Mouse (Mus musculus) limb, embryonic 13.5 days (tissue): ENCODE measurements around the gene Dohh. TPM values are rescaled to one million over a fixed set of nuclear protein-coding genes. Genes with fewer than 3 reads are reported as not detected.
A peak's percentile ranks its signal among the peaks of the same experiment; 100 is the strongest.

Experiments used
- ATAC-seq: fragments of 200-750 bp; cut with Nextera tagmentation; 2 replicates; pipeline ENCODE4 v1.8.0; 2017; ENCODE audit warnings: low read depth, moderate number of reproducible peaks, moderate TSS enrichment; ENCODE audit not compliant: low FRiP score
- H3K27ac ChIP-seq: fragments of 300-500 bp; sonication (generic); 2 replicates; pipeline ENCODE4 v1.5.1; 2015; ENCODE audit warnings: inconsistent platforms, mild to moderate bottlenecking, moderate library complexity
- H3K27me3 ChIP-seq: fragments of 300-500 bp; sonication (generic); 2 replicates; pipeline ENCODE4 v1.6.1; 2015; ENCODE audit warnings: mild to moderate bottlenecking, inconsistent platforms
- H3K36me3 ChIP-seq: fragments of 300-500 bp; sonication (generic); 2 replicates; pipeline ENCODE4 v1.6.1; 2015; ENCODE audit warnings: inconsistent platforms, mild to moderate bottlenecking, moderate library complexity
- H3K4me1 ChIP-seq: fragments of 300-500 bp; sonication (generic); 2 replicates; pipeline ENCODE4 v1.6.1; 2015; ENCODE audit warnings: inconsistent platforms
- H3K4me2 ChIP-seq: fragments of 300-500 bp; sonication (generic); replicated peaks from 2 replicates; pipeline ENCODE4 v1.6.1; 2015; ENCODE audit warnings: inconsistent platforms, mild to moderate bottlenecking, moderate library complexity
- H3K4me3 ChIP-seq: fragments of 300-500 bp; sonication (generic); 2 replicates; pipeline ENCODE4 v1.5.1; 2015; ENCODE audit warnings: moderate library complexity, mild to moderate bottlenecking, inconsistent platforms
- H3K9ac ChIP-seq: fragments of 300-500 bp; sonication (generic); 2 replicates; pipeline ENCODE4 v1.6.1; 2015; ENCODE audit warnings: mild to moderate bottlenecking, inconsistent platforms
- H3K9me3 ChIP-seq: fragments of 300-500 bp; sonication (generic); 2 replicates; pipeline ENCODE4 v1.6.1; 2016; ENCODE audit warnings: inconsistent platforms
- WGBS: fragments of 180-500 bp; shearing (Covaris S2); methylation state at CpG from one replicate; pipeline ENCODE4 v1.1.7; 2015; 5-methylcytosine and 5-hydroxymethylcytosine counted together
- polyA plus RNA-seq: library from polyadenylated mRNA; unstranded; fragments of >200 nt; fragmentation: Nextera tagmentation; extraction: Ambion mirVana; gene quantifications from 2 replicates; pipeline ENCODE4 v1.2.1, GENCODE M21; 2015

Dohh gene
- polyA plus RNA-seq, 1 experiment from 2014 or later, result 79.4 TPM

- 51% methylated on average over 11 of the region's 11 CpGs for WGBS
- H3K4me1 ChIP-seq, result peaks cover 59% of the 10 kb centered on the region
- no peaks in the 10 kb centered on the region for H3K27me3 ChIP-seq
- H3K9ac ChIP-seq, result 0 out of 2 replicates have a peak overlapping the region, but pooled peaks have one; percentile 65
- no peak overlapping the region for H3K4me2 ChIP-seq
- H3K9me3 ChIP-seq, result no peaks in the 10 kb centered on the region
- H3K4me3 ChIP-seq, result no peak overlapping the region
- ATAC-seq, result no peak
- 0 out of 2 replicates have a peak overlapping the region, but pooled peaks have one; percentile 91 for H3K27ac ChIP-seq
- H3K36me3 ChIP-seq, result peaks cover 34% of the 10 kb centered on the region
Measured at GRCm38 (mm10) chr10:81418216-81419070, 34.2 kb downstream of the Dohh start.

GRCm38 (mm10) chr10:81419111-81419928, 35.1 kb downstream of the Dohh start:
- no peak overlapping the region for H3K27ac ChIP-seq
- no peak overlapping the region for H3K9ac ChIP-seq
- H3K4me1 ChIP-seq, result peaks cover 57% of the 10 kb centered on the region
- no peaks in the 10 kb centered on the region for H3K9me3 ChIP-seq
- no peak overlapping the region for H3K4me3 ChIP-seq
- no peak for ATAC-seq
- H3K36me3 ChIP-seq, result peaks cover 34% of the 10 kb centered on the region
- 91% methylated on average over 10 of the region's 10 CpGs for WGBS
- peaks cover 5% of the 10 kb centered on the region; the same call in 1 of the 2 replicates for H3K27me3 ChIP-seq
- no peak overlapping the region for H3K4me2 ChIP-seq

- Histone ChIP-seq H3K4me3 (no peak overlapping the region), H3K27me3 (peaks cover 11% of the 10 kb centered on the region), H3K9ac (no peak overlapping the region), H3K9me3 (no peaks in the 10 kb centered on the region), H3K4me2 (no peak overlapping the region), H3K36me3 (peaks cover 28% of the 10 kb centered on the region), H3K4me1 (peaks cover 57% of the 10 kb centered on the region), H3K27ac (no peak overlapping the region)
- no peak for ATAC-seq
- WGBS, result 83% methylated on average over 40 of the region's 40 CpGs
Measured at GRCm38 (mm10) chr10:81420191-81420767, 36.1 kb downstream of the Dohh start.

GRCm38 (mm10) chr10:81421041-81421796, 37.0 kb downstream of the Dohh start:
- Histone ChIP-seq H3K27me3 (peaks cover 18% of the 10 kb centered on the region), H3K4me3 (no peak overlapping the region), H3K27ac (no peak overlapping the region), H3K9ac (no peak overlapping the region), H3K4me1 (peaks cover 55% of the 10 kb centered on the region), H3K36me3 (peaks cover 26% of the 10 kb centered on the region), H3K4me2 (no peak overlapping the region), H3K9me3 (no peaks in the 10 kb centered on the region)
- WGBS, result 73% methylated on average over 4 of the region's 4 CpGs
- no peak for ATAC-seq

GRCm38 (mm10) chr10:81421797-81422100, 37.5 kb downstream of the Dohh start:
- ATAC-seq, result no peak
- no peak overlapping the region for H3K4me3 ChIP-seq
- H3K9me3 ChIP-seq, result no peaks in the 10 kb centered on the region
- H3K36me3 ChIP-seq, result peaks cover 26% of the 10 kb centered on the region
- H3K27ac ChIP-seq, result no peak overlapping the region
- H3K9ac ChIP-seq, result no peak overlapping the region
- no peak overlapping the region for H3K4me2 ChIP-seq
- H3K4me1 ChIP-seq, result peaks cover 55% of the 10 kb centered on the region
- WGBS, result 77% methylated on average over 3 of the region's 5 CpGs
- peaks cover 20% of the 10 kb centered on the region for H3K27me3 ChIP-seq

GRCm38 (mm10) chr10:81422191-81422590, 38.0 kb downstream of the Dohh start:
- no peak overlapping the region for H3K27ac ChIP-seq
- WGBS, result 80% methylated on average over 6 of the region's 6 CpGs
- peaks cover 54% of the 10 kb centered on the region for H3K4me1 ChIP-seq
- H3K36me3 ChIP-seq, result peaks cover 26% of the 10 kb centered on the region
- no peaks in the 10 kb centered on the region for H3K9me3 ChIP-seq
- no peak overlapping the region for H3K9ac ChIP-seq
- no peak overlapping the region for H3K4me3 ChIP-seq
- no peak overlapping the region for H3K4me2 ChIP-seq
- no peak for ATAC-seq
- H3K27me3 ChIP-seq, result peaks cover 24% of the 10 kb centered on the region

- H3K27me3 ChIP-seq, result peaks cover 30% of the 10 kb centered on the region
- no peak overlapping the region for H3K4me3 ChIP-seq
- no peaks in the 10 kb centered on the region for H3K9me3 ChIP-seq
- 77% methylated on average over 3 of the region's 3 CpGs for WGBS
- ATAC-seq, result no peak
- H3K4me1 ChIP-seq, result peaks cover 52% of the 10 kb centered on the region
- H3K9ac ChIP-seq, result no peak overlapping the region
- H3K36me3 ChIP-seq, result peaks cover 26% of the 10 kb centered on the region
- H3K27ac ChIP-seq, result no peak overlapping the region
- no peak overlapping the region for H3K4me2 ChIP-seq
Measured at GRCm38 (mm10) chr10:81422661-81423217, 38.5 kb downstream of the Dohh start.

GRCm38 (mm10) chr10:81423476-81424245, 39.4 kb downstream of the Dohh start:
- H3K9me3 ChIP-seq, result no peaks in the 10 kb centered on the region
- peak overlapping the region; percentile 85 for H3K4me2 ChIP-seq
- no peak for ATAC-seq
- H3K36me3 ChIP-seq, result peaks cover 25% of the 10 kb centered on the region
- H3K4me1 ChIP-seq, result peaks cover 42% of the 10 kb centered on the region
- H3K27ac ChIP-seq, result peak overlapping the region; percentile 34; the same call in 1 of the 2 replicates
- WGBS, result 61% methylated on average over 4 of the region's 4 CpGs
- peak overlapping the region; percentile 68; the same call in 1 of the 2 replicates for H3K4me3 ChIP-seq
- peak overlapping the region; percentile 25 for H3K9ac ChIP-seq
- peaks cover 39% of the 10 kb centered on the region for H3K27me3 ChIP-seq

GRCm38 (mm10) chr10:81424246-81425051, 40.2 kb downstream of the Dohh start:
- Histone ChIP-seq H3K4me1 (peaks cover 35% of the 10 kb centered on the region), H3K4me3 (peak overlapping the region; percentile 68), H3K27me3 (peaks cover 45% of the 10 kb centered on the region), H3K9ac (peak overlapping the region; percentile 84), H3K36me3 (peaks cover 18% of the 10 kb centered on the region), H3K9me3 (no peaks in the 10 kb centered on the region), H3K27ac (peak overlapping the region; percentile 48; the same call in 1 of the 2 replicates), H3K4me2 (peak overlapping the region; percentile 85)
- no peak for ATAC-seq
- 3% methylated on average over 25 of the region's 25 CpGs for WGBS

- Histone ChIP-seq H3K9me3 (no peaks in the 10 kb centered on the region), H3K36me3 (peaks cover 9% of the 10 kb centered on the region), H3K4me2 (peak overlapping the region; percentile 85), H3K4me1 (peaks cover 39% of the 10 kb centered on the region), H3K27me3 (peaks cover 45% of the 10 kb centered on the region), H3K4me3 (peak overlapping the region; percentile 68), H3K9ac (peak overlapping the region; percentile 84), H3K27ac (peak overlapping the region; percentile 48)
- ATAC-seq, result no peak
- 33% methylated on average over 10 of the region's 10 CpGs for WGBS
Measured at GRCm38 (mm10) chr10:81425236-81425850, 41.1 kb downstream of the Dohh start.
